Mouse (Mus musculus): ENCODE measurements around the gene Nploc4. TPM values are rescaled to one million over a fixed set of nuclear protein-coding genes. Genes with fewer than 3 reads are reported as not detected.
A peak's percentile ranks its signal among the peaks of the same experiment; 100 is the strongest.

The Nploc4 gene
- 100 to 1,000 TPM in 1 of 2 experiments, 10 to 100 TPM in 1; 84.6 to 100 TPM for total RNA-seq (2021)
- long read RNA-seq, experiment 1, full-length matches to known transcripts: 88 of 118 reads
- long read RNA-seq, experiment 1, partial matches to known transcripts: 6 of 118 reads
- long read RNA-seq, experiment 1, other reads (novel, unspliced or antisense): 24 of 118 reads
- long read RNA-seq, experiment 2, full-length matches to known transcripts: 80 of 106 reads
- long read RNA-seq, experiment 2, partial matches to known transcripts: 5 of 106 reads
- long read RNA-seq, experiment 2, other reads (novel, unspliced or antisense): 21 of 106 reads

DNA sequence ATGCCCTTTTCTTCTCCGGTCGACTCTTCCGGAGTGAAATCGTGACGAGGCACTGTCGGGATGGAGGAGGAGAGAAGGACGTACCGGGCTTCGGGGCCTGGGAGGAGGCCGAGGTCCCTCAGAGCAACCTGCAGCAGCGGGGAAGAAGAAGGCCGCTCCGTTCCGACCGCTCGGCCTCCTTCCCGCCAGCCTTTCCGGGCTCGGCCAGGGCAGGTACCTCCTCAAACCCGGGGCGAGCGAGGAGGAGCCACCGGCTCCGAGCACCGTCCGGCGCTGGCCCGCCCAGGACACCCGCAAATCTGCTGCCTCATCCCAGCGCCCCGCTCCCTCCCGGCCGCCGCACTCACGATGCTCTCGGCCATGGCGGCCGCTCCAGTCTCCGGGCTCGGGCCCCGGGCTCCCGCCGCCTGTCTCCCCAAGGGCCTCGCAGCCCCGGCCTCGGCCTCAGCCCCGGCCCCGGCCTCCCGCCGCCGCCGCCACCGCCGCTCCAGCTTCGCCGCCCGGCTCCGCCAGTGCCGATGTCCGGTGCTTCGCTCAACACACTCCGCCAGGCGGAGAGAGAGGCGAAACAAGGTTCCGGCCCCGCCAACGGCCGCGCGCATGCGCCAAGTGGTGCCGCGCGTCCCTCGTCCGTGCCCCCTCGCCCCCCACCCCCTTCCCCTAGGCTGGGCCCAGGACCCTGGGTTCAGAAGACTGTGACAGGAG, at the start of gene Nploc4:
Gene Nploc4 (minus strand): TSS at position 557 of the 705 bp plus-strand sequence.
- DNase-seq (ENCODE audit: low spot score): peak; percentile 91

DNA sequence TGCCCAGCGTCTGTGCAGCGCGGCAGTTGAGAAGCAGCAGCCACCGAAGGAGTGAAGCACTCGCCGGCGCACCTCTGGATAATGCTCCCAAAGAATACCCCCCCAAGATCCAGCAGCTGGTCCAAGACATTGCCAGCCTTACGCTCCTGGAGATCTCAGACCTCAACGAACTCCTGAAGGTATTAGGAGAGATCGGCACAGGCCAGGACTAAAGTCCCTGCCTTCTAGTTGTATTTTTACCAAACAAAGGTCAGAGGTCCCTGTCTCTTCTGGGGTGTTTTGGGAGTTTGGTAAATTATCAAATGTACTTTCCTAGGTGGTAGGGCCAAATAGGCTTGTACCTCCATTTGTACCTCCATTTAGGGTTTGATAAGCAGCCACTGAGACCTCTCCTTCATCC, 47.7 kb upstream of the Nploc4 start:
- no peak for DNase-seq (ENCODE audit: low spot score)

DNA sequence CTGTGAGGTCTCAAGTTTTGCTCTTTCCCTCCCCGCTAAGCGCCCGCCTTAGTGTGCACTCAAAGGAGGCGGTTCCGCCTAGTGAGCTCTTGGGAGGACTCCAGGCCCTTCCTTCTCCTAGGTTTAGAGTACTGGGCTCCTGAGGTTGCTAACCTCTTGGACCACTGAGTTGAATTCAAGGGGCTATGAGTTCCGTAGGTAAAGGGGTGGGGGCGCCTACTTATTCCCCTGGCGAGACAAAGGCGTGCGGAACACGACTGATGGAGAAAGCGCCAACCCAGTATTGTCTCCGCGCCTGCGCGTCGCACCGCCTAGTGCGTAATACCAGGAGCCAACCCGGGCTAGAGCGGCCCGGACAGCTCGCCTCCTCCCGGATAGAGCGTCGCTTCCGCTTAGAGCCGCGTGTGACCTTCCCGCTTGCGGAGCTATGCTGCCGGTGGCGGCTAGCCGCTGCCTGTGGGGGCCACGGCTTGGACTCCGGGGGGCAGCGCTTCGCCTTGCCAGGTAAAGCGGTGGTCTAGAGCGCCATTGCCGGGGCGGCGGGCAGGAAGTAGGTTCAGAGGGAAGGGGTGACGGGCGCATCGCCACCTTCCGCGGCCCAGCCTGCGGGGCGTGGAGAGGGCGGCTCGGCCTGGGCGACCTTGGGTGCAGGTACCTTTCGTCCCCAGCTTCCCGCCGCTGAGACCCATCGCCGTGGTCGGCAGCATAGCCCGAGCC, 46.9 kb upstream of the Nploc4 start, which contains the start of gene Mrpl12:
Gene Mrpl12 (plus strand): TSS at position 349 of the 717 bp plus-strand sequence.
- DNase-seq (ENCODE audit: low spot score): peak; percentile 89

DNA sequence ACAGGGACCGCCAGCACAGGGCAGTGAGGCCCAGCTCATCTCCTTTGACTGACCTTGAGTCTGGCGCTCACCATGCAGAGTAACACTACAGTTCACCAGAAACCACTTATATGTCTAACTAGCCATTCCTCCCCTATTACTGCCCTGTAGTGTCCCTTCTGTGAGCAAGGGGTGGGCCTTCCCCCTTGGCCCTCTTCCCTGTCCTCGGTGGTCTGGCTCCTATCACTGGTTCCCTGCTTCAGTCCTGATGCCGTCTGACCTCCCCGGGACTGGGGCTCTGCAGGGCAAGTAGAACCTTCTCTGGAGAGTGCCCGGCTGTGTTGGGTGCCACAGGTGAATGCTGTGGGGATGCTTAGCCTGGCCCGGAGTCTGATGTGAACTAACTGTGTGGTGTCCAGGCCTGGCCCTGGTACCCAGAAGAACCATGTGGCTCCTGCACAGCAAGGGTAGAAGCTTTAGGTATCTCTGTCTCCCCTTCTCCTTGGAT, 46.0 kb upstream of the Nploc4 start:
- no peak for DNase-seq (ENCODE audit: low spot score)

DNA sequence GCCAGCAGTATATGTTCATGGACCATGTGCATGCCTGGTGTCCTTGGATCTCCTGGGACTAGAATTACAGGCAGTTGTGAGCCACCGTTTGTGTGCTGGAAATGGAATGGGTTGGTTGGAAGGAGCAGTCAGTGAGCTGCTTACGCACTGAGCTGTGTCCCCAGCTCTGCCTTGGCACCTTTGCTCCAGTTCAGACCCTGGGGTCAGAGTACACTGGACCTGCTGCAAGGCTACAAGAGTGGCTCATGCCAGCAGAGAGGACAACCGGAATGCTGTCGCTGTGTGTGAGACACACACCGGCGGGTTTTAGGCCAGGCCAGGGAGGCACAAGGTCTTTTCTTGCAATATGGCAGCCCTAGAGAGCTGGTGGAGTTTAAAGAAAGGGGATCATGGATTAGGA, 34.5 kb upstream of the Nploc4 start:
- DNase-seq (ENCODE audit: low spot score): no peak

DNA sequence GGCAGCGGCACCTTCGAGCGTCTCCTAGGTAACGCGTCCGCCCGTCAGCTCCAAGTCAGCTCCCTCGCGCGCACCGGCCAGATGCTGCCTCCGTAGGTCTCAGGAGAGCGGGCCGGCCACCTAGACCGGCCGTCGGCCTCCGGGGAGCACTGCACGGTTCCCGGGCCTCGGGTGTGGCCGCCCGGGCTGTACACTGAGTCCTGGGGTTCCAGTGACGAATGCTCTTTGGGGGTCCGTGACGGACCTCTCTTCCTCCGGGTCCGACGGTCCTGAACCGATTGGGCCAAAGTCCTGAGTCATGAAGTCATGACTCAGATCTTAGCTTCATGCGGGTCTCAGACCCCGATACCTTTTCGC, 30.2 kb upstream of the Nploc4 start:
- no peak for DNase-seq (ENCODE audit: low spot score)

DNA sequence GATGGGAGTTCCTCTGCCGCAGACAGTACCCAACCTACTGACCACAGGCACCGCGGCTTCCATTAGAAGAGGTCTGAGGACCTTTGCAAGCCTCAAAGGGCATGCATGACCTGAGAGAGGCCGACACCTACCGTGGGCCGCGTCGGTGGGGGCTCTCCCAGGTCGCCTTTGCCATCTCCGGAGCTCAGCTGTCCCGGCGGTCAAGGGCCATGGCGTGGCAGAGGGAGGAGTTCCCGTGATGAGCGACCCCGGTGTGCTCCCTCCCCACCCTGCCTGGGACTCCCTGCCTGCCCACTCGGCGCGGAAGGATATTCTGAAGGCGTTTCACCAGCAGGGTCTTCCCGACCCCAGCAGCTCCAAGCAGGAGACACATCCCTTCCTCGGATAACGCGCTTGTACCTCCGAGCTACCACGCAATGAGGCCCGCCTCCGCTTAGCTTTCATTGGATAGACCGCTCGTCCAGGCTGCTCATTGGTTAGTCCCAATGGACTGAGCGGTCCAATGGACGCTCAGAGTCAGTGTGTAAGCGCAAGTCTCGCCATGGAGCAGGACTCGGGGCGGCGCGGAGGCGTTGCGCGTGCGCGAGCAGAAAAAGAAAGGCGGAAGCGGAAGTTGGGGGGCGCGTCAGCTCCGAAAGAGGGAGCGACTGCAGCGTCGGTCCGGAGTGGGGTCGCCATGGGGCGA, 29.7 kb upstream of the Nploc4 start, which contains the start of gene Arl16:
Gene Arl16 (minus strand): TSS at position 557 of the 685 bp plus-strand sequence.
- peak; percentile 94 for DNase-seq (ENCODE audit: low spot score)

DNA sequence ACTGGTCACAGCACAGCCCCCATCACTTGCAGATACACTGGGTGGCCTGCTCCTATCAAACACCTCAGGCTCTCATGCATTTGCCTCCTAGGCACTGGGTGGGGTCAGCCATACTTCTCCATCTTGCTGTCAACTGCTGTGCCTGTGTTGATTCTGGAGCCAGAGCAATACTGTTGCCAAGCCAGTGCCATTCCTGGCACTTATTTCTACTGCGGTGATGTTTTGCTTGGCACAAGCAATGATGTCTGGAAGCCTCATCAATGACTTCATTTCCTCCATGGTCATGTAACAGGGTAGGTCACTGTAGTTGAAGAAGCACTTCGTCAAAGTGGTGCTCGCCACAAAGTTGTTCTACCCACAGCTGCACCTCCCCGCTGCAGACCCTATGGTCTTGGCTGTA, 28.0 kb upstream of the Nploc4 start:
- no peak for DNase-seq (ENCODE audit: low spot score)

DNA sequence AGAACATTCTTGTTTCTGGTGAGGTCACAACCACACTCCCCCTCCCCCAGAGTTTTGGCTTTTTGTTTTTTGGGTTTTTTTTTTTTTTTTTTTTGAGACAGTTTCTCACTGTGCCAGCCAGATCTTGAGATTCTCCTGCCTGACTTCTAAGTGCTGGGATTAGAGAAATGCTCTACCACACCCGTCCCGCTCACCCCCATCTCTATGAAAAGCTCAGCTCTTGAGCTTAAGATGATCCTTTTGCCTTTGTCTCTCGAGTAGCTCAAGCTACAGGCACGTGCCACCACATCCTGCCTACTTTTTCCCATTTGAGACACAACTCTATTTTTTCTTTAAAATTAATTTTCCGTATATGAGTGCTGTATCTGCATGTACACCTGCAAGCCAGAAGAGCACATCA, 26.9 kb upstream of the Nploc4 start:
- DNase-seq (ENCODE audit: low spot score): no peak

DNA sequence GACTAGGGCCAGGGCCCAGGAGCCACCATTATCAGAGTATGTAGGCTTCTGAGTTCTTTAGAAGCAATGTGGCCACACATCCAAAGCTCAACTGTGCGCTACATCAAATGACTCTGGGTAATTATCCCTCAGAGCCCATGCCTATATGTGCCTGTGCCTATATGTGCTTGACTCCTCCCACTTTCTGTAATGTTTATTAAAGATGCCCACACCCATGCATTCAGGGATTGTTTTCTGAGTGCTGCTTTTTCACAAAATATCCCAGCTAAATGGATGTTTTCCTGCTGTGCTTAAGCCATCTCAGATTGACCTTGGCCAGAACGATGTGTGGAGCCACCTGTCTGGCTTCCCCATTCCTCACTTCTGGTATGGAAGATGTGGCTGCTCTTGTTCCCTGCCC, 26.0 kb upstream of the Nploc4 start:
- DNase-seq (ENCODE audit: low spot score): no peak

DNA sequence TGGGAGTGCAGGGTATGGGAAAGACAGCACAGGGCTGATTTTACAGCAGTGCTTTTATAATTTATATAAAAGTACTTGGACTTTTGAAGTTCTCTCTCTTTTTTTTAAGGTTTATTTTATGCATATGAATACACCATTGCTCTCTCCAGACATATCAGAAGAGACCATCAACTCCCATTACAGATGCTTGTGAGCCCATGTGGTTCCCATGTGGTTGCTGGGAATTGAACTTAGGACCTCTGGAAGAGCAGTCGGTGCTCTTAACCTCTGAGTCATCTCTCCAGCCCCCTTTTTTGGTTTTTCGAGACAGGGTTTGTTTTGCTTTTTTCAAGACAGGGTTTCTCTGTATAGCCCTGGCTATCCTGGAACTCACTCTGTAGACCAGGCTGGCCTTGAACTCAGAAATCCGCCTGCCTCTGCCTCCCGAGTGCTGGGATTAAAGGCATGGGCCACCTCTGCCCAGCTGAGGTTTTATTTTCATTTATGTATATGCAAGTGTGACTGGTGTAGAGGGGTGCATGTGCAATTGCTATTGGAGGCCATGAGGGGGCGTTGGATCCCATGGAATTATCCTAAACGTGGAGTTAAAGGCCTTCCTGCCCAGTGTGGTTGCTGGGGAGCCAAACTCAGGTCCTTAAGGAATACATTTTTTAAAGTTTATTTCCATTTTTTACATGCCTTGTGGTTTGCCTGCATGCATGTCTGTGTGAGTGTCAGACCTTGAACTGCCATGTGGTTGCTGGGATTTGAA, 21.5 kb upstream of the Nploc4 start:
- DNase-seq (ENCODE audit: low spot score): no peak

DNA sequence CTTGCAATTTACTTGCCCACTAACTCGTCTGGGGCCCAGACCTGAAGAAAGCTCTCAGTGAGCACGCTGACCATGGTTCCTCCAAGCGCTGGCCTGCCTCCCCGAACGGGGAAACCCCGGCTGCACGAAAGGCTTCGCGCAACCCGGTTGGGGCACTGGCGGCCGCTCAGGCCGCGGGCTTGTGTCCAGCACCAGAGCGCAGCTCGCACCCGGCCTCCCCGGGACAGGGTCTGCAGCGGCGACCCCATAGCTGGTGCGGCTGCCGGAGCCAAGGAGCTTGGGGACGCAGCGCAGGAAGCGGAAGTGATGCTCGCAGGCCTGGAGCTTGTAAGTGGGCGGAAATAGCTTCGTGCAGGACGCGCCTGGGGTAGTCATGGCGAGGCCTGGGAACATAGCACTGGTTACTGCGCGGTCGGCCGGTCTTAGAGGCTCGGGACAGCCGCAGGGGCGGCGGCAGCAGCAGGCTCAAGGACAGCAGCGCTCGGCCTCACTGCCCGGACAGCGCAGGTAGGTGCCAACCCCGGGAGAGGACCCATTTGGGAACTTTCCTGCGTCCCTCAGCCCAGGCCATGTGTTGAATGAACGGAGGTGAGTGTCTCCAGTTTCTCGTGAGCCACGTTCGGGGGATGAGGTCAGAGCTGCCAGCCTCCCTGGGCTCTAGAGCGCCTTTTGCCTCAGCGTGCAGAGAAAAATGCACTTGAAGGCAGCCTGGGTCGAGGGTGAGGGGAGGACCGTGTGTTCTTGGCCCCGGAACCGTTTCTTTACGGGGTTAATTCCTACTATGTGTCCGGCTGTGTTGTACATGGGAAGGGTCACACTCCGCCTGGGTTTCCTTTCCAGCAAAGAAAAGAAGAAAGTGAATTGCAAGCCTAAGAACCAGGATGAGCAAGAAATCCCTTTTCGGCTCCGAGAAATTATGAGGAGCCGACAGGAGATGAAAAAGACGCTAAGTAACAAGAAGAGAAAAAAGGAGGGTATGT, 20.6 kb upstream of the Nploc4 start, which contains the start of the genes Oxld1 and Ccdc137:
Gene Oxld1 (minus strand): TSS at position 297 of the 980 bp plus-strand sequence.
Gene Ccdc137 (plus strand): TSS at position 344 of the 980 bp plus-strand sequence.
- DNase-seq (ENCODE audit: low spot score): peak; percentile 57

DNA sequence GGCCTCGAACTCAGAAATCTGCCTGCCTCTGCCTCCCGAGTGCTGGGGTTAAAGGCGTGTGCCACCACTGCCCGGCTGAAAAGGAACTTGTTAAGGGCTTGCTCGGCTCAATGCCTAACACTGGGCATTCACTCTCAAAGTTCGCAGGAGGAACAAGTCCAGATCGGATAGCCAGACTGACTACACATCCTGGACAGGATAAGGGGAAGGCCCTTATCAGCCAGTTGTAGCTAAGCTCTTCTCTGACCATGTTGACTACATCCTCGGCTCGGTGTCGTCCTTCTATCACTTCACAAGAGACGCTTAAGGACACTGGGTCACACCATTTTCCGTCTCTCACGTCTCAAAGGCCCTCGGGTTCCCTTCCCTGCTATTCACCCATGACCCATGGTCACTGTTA, 19.9 kb upstream of the Nploc4 start:
- no peak for DNase-seq (ENCODE audit: low spot score)

DNA sequence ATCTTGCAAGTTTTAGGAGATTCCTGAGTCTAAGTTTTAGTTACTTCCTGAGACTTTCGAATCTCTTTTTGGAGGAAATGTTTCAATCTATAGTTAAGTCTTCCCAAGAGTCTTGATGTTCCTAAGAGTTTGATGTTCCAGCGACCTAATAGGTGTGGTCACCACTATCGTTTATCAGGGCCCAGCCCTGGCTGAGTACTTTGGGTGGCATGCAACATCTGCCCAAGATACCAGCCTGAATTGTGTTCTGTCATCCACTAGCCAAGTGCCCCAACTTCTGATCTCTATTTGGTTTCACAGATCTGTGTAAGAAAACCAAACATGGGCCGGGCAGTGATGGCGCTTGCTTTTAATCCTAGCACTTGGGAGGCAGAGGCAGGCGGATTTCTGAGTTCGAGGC, 17.9 kb upstream of the Nploc4 start:
- DNase-seq (ENCODE audit: low spot score): no peak

DNA sequence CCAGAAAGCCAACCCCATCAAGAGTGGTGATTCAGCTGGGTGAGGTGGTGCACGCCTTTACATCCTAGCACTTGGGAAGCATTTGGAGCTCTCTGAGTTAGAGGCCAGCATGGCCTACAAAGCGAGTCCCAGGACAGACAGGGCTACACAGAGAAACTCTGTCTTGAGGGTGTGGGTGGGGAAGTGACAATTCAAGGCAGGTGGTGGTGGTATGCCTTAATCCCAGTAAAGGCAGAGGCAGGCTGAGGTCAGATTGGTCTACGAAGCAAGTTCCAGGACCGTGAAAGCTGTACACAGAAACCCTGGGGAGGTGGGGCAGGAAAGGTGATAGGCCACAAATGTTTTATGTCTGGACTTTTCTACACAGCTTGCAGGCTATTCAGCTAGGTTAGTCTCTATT, 17.5 kb upstream of the Nploc4 start:
- DNase-seq (ENCODE audit: low spot score): no peak

DNA sequence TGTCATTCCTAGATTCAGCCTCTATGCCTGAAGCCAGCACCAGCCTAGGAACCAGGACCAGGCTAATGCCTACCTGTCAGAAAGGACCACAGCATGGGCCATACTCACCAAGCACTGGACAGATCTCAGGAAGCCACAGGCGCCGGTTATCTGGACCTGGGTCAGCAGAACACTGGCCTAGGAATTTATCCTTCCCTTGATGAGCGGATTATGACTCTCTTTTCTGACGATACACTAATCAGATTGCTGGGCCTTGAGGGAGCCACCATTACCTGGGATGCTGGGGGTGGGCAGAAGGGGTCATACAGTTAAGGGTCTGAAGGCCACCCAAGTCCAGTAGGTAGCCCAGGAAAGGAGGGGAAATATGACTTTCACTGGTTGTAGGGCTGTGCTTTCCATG, 15.8 kb upstream of the Nploc4 start, which contains the start of gene Pde6g:
Gene Pde6g (minus strand): TSS at position 195 of the 400 bp plus-strand sequence.
- DNase-seq (ENCODE audit: low spot score): no peak

DNA sequence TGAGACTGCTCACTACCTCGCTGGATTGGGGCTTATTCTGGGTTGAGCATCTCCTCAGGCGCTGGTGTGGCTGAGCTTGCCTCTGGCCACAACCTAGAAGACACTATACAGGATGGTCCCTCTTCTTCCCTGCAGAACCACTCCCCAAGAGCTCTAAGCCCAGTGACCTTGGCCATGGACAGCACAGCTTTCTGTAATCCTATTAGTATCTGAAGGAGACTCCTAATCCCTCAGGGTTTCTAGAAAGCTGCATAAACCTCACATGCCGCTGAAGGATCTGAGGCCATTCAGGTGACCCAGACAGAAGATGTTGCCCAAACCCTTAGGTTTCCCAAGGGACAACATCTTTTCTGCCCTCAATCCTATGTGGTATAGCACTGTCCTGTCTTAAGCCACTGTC, 14.7 kb upstream of the Nploc4 start:
- no peak for DNase-seq (ENCODE audit: low spot score)

DNA sequence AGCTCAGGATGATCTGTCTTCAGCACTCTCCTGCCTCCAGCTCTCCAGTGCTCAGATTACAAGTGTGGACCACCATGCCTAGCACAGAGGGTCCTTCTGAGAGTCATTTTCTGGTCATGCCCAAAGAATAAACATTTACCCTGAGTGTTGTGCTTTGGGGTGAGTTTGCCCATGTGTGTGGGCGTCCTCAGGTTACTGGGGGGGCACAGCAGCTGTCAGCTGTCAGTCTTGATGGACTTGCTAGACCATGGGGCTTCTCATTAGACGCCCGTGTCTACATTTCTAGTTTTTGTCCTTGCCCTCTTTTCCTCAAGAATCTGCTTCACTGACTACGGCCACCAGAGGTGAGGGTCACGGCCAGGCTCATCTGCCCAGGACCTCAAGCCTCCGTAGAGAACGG, 9.7 kb upstream of the Nploc4 start:
- DNase-seq (ENCODE audit: low spot score): no peak

DNA sequence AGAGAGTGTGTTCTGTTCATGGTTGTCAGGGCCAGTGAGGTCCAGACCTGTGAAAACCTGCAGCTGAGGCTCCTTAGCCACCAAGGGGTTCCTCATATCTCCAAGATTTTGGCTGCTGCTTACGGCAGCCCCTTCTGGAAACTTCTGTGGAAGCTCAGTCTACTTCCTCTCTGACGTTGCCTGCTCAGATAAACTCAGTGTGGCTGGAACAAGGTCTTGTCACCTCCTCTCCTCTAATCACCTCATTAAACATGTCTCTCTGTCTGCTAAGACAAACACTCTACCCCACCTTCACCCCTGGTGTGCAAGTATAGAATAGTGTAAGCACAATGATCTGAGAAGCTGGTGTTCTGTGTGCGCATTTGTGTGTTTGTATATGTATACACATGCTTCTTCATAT, 8.0 kb upstream of the Nploc4 start:
- no peak for DNase-seq (ENCODE audit: low spot score)

All from gastrocnemius, adult 18-20 months (tissue).